Mouse (Mus musculus): Measurements from ENCODE around the gene Fbxl20. TPM values are rescaled to one million over a fixed set of nuclear protein-coding genes. Genes with fewer than 3 reads are reported as not detected.

The Fbxl20 gene
- polyA plus RNA-seq, 1 experiment from 2014 or later: 22.3 TPM

GRCm38 (mm10) chr11:98057998-98058397 lies 92.2 kb downstream of the Fbxl20 start:
- no peak for ATAC-seq (ENCODE audit: low FRiP score)
- Histone ChIP-seq H3K4me1 (replicated peaks; ENCODE audit: control insufficient read depth, insufficient read depth, low read length) (no peaks in the 10 kb centered on the region; the same call in 1 of the 2 replicates), H3K27ac (ENCODE audit: low read depth, low read length) (no peak overlapping the region), H3K9me3 (ENCODE audit: control insufficient read depth, low read length) (no peaks in the 10 kb centered on the region), H3K9ac (ENCODE audit: low read depth, low read length) (no peak overlapping the region), H3K36me3 (ENCODE audit: control insufficient read depth, insufficient read depth, low read length) (no peaks in the 10 kb centered on the region), H3K4me2 (replicated peaks; ENCODE audit: low read depth, low read length) (no peak overlapping the region), H3K4me3 (ENCODE audit: low read depth, low read length) (no peak overlapping the region), H3K27me3 (ENCODE audit: control insufficient read depth, insufficient read depth, low read length) (peaks cover 3% of the 10 kb centered on the region; the same call in 1 of the 2 replicates)
- WGBS: 89% methylated on average over 5 of the region's 5 CpGs
- DNase-seq (ENCODE audit: low spot score): no peak

GRCm38 (mm10) chr11:98057466-98057865 lies 92.7 kb downstream of the Fbxl20 start:
- Histone ChIP-seq H3K4me3 (ENCODE audit: low read depth, low read length) (no peak overlapping the region), H3K9me3 (ENCODE audit: control insufficient read depth, low read length) (no peaks in the 10 kb centered on the region), H3K27me3 (ENCODE audit: control insufficient read depth, insufficient read depth, low read length) (peaks cover 8% of the 10 kb centered on the region), H3K27ac (ENCODE audit: low read depth, low read length) (no peak overlapping the region), H3K4me2 (replicated peaks; ENCODE audit: low read depth, low read length) (no peak overlapping the region), H3K4me1 (replicated peaks; ENCODE audit: control insufficient read depth, insufficient read depth, low read length) (peaks cover 2% of the 10 kb centered on the region; the same call in 1 of the 2 replicates), H3K36me3 (ENCODE audit: control insufficient read depth, insufficient read depth, low read length) (no peaks in the 10 kb centered on the region), H3K9ac (ENCODE audit: low read depth, low read length) (no peak overlapping the region)
- no peak for ATAC-seq (ENCODE audit: low FRiP score)
- WGBS: 28% methylated on average over 9 of the region's 9 CpGs
- DNase-seq (ENCODE audit: low spot score): no peak

GRCm38 (mm10) chr11:98052989-98053834 lies 97.0 kb downstream of the Fbxl20 start, which contains the start of gene Stac2:
Gene Stac2 (minus strand): TSS chr11:98053462.
- WGBS: 2% methylated on average over 26 of the region's 48 CpGs
- ATAC-seq (ENCODE audit: low FRiP score): peak; percentile 81
- Histone ChIP-seq H3K9ac (ENCODE audit: low read depth, low read length) (peak within 1 kb of the TSS; percentile 56), H3K36me3 (ENCODE audit: control insufficient read depth, insufficient read depth, low read length) (no peaks in the 10 kb centered on the region), H3K4me2 (replicated peaks; ENCODE audit: low read depth, low read length) (peak within 1 kb of the TSS; percentile 61), H3K27me3 (ENCODE audit: control insufficient read depth, insufficient read depth, low read length) (peaks cover 29% of the 10 kb centered on the region), H3K9me3 (ENCODE audit: control insufficient read depth, low read length) (no peaks in the 10 kb centered on the region), H3K4me1 (replicated peaks; ENCODE audit: control insufficient read depth, insufficient read depth, low read length) (peaks cover 7% of the 10 kb centered on the region; the same call in 1 of the 2 replicates), H3K27ac (ENCODE audit: low read depth, low read length) (no peak within 1 kb of the TSS), H3K4me3 (ENCODE audit: low read depth, low read length) (peak within 1 kb of the TSS; percentile 44)
- peak; percentile 83 for DNase-seq (ENCODE audit: low spot score)

DNA sequence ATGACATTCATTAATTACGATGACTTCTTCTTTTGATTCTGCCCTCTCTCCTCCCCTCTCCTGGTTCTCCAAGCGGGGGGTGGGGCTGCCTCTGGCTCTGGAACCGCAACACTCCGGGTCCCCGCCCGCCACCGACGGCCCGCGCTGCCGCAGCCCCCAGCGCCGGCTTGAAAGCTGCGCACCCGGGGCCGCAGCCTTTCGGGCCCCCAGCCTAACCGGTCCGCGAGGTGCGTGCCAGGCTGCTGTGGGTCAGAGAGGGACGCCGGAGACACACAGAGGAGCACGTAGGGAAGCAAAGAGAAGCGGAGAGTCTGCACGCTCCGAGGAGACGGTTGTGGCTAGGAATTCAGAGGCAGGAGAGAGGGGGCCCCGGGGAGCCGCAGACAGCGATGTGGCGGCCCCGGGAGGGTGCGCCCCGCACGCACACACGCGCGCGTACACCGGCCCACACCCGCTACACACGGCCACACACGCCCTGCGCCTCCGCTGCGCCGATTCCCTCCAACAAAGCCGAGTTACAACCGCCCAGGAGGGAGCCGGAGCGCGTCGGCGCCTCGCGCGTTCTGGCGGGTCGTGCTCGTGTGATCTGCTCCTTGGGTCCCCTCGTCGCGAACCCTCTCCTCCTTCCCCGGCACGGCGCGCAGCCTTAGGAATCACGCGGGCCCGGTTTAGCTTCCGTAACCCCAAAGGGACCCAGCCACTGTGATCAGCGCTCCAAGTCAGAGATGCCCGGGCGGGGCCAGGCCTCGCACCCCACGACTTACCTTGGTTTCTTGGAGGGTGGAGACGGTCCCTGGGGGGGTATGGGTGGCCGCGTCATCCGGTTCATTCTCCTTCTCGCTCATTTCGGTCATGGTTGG lies 97.8 kb downstream of the Fbxl20 start:
- H3K4me3 ChIP-seq (ENCODE audit: low read depth, low read length): peak overlapping the region; percentile 44
- H3K9ac ChIP-seq (ENCODE audit: low read depth, low read length): peak overlapping the region; percentile 56
- peak overlapping the region; percentile 61 for H3K4me2 ChIP-seq (replicated peaks; ENCODE audit: low read depth, low read length)
- peaks cover 29% of the 10 kb centered on the region for H3K27me3 ChIP-seq (ENCODE audit: control insufficient read depth, insufficient read depth, low read length)
- no peaks in the 10 kb centered on the region for H3K36me3 ChIP-seq (ENCODE audit: control insufficient read depth, insufficient read depth, low read length)
- 1% methylated on average over 80 of the region's 83 CpGs for WGBS
- no peak overlapping the region for H3K27ac ChIP-seq (ENCODE audit: low read depth, low read length)
- no peaks in the 10 kb centered on the region for H3K9me3 ChIP-seq (ENCODE audit: control insufficient read depth, low read length)
- DNase-seq (ENCODE audit: low spot score): peak; percentile 65
- peaks cover 7% of the 10 kb centered on the region; the same call in 1 of the 2 replicates for H3K4me1 ChIP-seq (replicated peaks; ENCODE audit: control insufficient read depth, insufficient read depth, low read length)
- ATAC-seq (ENCODE audit: low FRiP score): peak; percentile 50

GRCm38 (mm10) chr11:98051611-98052128 lies 98.5 kb downstream of the Fbxl20 start:
- WGBS: 5% methylated on average over 12 of the region's 12 CpGs
- no peaks in the 10 kb centered on the region for H3K36me3 ChIP-seq (ENCODE audit: control insufficient read depth, insufficient read depth, low read length)
- peaks cover 29% of the 10 kb centered on the region for H3K27me3 ChIP-seq (ENCODE audit: control insufficient read depth, insufficient read depth, low read length)
- DNase-seq (ENCODE audit: low spot score) (peak; percentile 30), ATAC-seq (ENCODE audit: low FRiP score) (no peak)
- H3K4me2 ChIP-seq (replicated peaks; ENCODE audit: low read depth, low read length): peak overlapping the region; percentile 61
- H3K9ac ChIP-seq (ENCODE audit: low read depth, low read length): no peak overlapping the region
- H3K4me1 ChIP-seq (replicated peaks; ENCODE audit: control insufficient read depth, insufficient read depth, low read length): peaks cover 7% of the 10 kb centered on the region; the same call in 1 of the 2 replicates
- no peak overlapping the region for H3K27ac ChIP-seq (ENCODE audit: low read depth, low read length)
- H3K4me3 ChIP-seq (ENCODE audit: low read depth, low read length): peak overlapping the region; percentile 44
- no peaks in the 10 kb centered on the region for H3K9me3 ChIP-seq (ENCODE audit: control insufficient read depth, low read length)

GRCm38 (mm10) chr11:98050940-98051339 lies 99.3 kb downstream of the Fbxl20 start:
- H3K4me2 ChIP-seq (replicated peaks; ENCODE audit: low read depth, low read length): no peak overlapping the region
- H3K9ac ChIP-seq (ENCODE audit: low read depth, low read length): no peak overlapping the region
- 57% methylated on average over 2 of the region's 2 CpGs for WGBS
- DNase-seq (ENCODE audit: low spot score) (no peak), ATAC-seq (ENCODE audit: low FRiP score) (no peak)
- H3K9me3 ChIP-seq (ENCODE audit: control insufficient read depth, low read length): no peaks in the 10 kb centered on the region
- H3K27ac ChIP-seq (ENCODE audit: low read depth, low read length): no peak overlapping the region
- H3K36me3 ChIP-seq (ENCODE audit: control insufficient read depth, insufficient read depth, low read length): no peaks in the 10 kb centered on the region
- peaks cover 29% of the 10 kb centered on the region for H3K27me3 ChIP-seq (ENCODE audit: control insufficient read depth, insufficient read depth, low read length)
- peaks cover 7% of the 10 kb centered on the region; the same call in 1 of the 2 replicates for H3K4me1 ChIP-seq (replicated peaks; ENCODE audit: control insufficient read depth, insufficient read depth, low read length)
- no peak overlapping the region for H3K4me3 ChIP-seq (ENCODE audit: low read depth, low read length)

- H3K27me3 ChIP-seq (ENCODE audit: control insufficient read depth, insufficient read depth, low read length): peaks cover 29% of the 10 kb centered on the region
- no peak for ATAC-seq (ENCODE audit: low FRiP score)
- WGBS: 23% methylated on average over 2 of the region's 2 CpGs
- H3K4me1 ChIP-seq (replicated peaks; ENCODE audit: control insufficient read depth, insufficient read depth, low read length): peaks cover 7% of the 10 kb centered on the region; the same call in 1 of the 2 replicates
- no peaks in the 10 kb centered on the region for H3K9me3 ChIP-seq (ENCODE audit: control insufficient read depth, low read length)
- DNase-seq (ENCODE audit: low spot score): no peak
- no peak overlapping the region for H3K9ac ChIP-seq (ENCODE audit: low read depth, low read length)
- H3K4me3 ChIP-seq (ENCODE audit: low read depth, low read length): no peak overlapping the region
- no peak overlapping the region for H3K27ac ChIP-seq (ENCODE audit: low read depth, low read length)
- H3K4me2 ChIP-seq (replicated peaks; ENCODE audit: low read depth, low read length): no peak overlapping the region
- H3K36me3 ChIP-seq (ENCODE audit: control insufficient read depth, insufficient read depth, low read length): no peaks in the 10 kb centered on the region
Observed at GRCm38 (mm10) chr11:98050520-98050815, 99.7 kb downstream of the Fbxl20 start.

GRCm38 (mm10) chr11:98049672-98050519 lies 100.3 kb downstream of the Fbxl20 start:
- 71% methylated on average over 14 of the region's 14 CpGs for WGBS
- no peak for ATAC-seq (ENCODE audit: low FRiP score)
- no peaks in the 10 kb centered on the region for H3K9me3 ChIP-seq (ENCODE audit: control insufficient read depth, low read length)
- H3K9ac ChIP-seq (ENCODE audit: low read depth, low read length): no peak overlapping the region
- H3K36me3 ChIP-seq (ENCODE audit: control insufficient read depth, insufficient read depth, low read length): no peaks in the 10 kb centered on the region
- no peak overlapping the region for H3K27ac ChIP-seq (ENCODE audit: low read depth, low read length)
- no peak overlapping the region for H3K4me2 ChIP-seq (replicated peaks; ENCODE audit: low read depth, low read length)
- peaks cover 7% of the 10 kb centered on the region; the same call in 1 of the 2 replicates for H3K4me1 ChIP-seq (replicated peaks; ENCODE audit: control insufficient read depth, insufficient read depth, low read length)
- H3K4me3 ChIP-seq (ENCODE audit: low read depth, low read length): no peak overlapping the region
- peaks cover 28% of the 10 kb centered on the region for H3K27me3 ChIP-seq (ENCODE audit: control insufficient read depth, insufficient read depth, low read length)
- no peak for DNase-seq (ENCODE audit: low spot score)

Measured in hindbrain, embryonic 11.5 days (tissue).